Mouse (Mus musculus) heart, adult 2 months (tissue): ENCODE results near the gene Chst8. TPM values are rescaled to one million over a fixed set of nuclear protein-coding genes. Genes with fewer than 3 reads are reported as not detected.
A peak's percentile ranks its signal among the peaks of the same experiment; 100 is the strongest.

Experiments
- DNase-seq, 2 experiments: peaks; one replicate each; pipeline ENCODE4 v3.0.0; 2021
- H3K27ac ChIP-seq: fragments of 200-600 bp; 2 replicates; pipeline ENCODE4 v1.8.1; 2022
- H3K27me3 ChIP-seq: fragments of 200-500 bp; 2 replicates; pipeline ENCODE4 v1.6.1; 2012; ENCODE audit warnings: mild to moderate bottlenecking, low read length, inconsistent platforms, mixed read lengths; ENCODE audit not compliant: control insufficient read depth, insufficient read depth
- H3K36me3 ChIP-seq: fragments of 200-500 bp; 2 replicates; pipeline ENCODE4 v1.6.1; 2012; ENCODE audit warnings: low read length, inconsistent platforms; ENCODE audit not compliant: control insufficient read depth, insufficient read depth
- H3K4me1 ChIP-seq: fragments of 200-500 bp; 2 replicates; pipeline ENCODE4 v1.6.1; 2011; ENCODE audit warnings: low read length; ENCODE audit not compliant: control insufficient read depth, insufficient read depth
- H3K4me3 ChIP-seq: fragments of 200-600 bp; 2 replicates; pipeline ENCODE4 v1.8.1; 2022
- H3K79me2 ChIP-seq: fragments of 200-500 bp; replicated peaks from 2 replicates; pipeline ENCODE4 v1.6.1; 2012; ENCODE audit warnings: mild to moderate bottlenecking, inconsistent platforms, low read length, moderate library complexity, mixed read lengths; ENCODE audit not compliant: control insufficient read depth, insufficient read depth
- H3K9ac ChIP-seq: fragments of 200-500 bp; 2 replicates; pipeline ENCODE4 v1.6.1; 2012; ENCODE audit warnings: low read depth, mild to moderate bottlenecking, control low read depth, inconsistent platforms, low read length, mixed read lengths
- CTCF ChIP-seq: fragments of 200-600 bp; IDR thresholded peaks from 2 replicates; pipeline ENCODE4 v1.8.1; 2022; ENCODE audit warnings: antibody characterized with exemption, mild to moderate bottlenecking, moderate library complexity
- EP300 ChIP-seq: fragments of 200-500 bp; IDR thresholded peaks from 2 replicates; pipeline ENCODE4 v1.6.1; 2011; ENCODE audit warnings: low read depth, low read length, control low read depth; ENCODE audit not compliant: insufficient read depth
- POLR2A ChIP-seq: fragments of 200-500 bp; IDR thresholded peaks from 2 replicates; pipeline ENCODE4 v1.6.1; 2011; ENCODE audit warnings: mild to moderate bottlenecking, low read depth, low read length, control low read depth; ENCODE audit not compliant: insufficient read depth
- WGBS: fragments of 180-500 bp; shearing (Covaris S2); methylation state at CpG from one replicate; pipeline ENCODE4 v1.1.7; 2018; 5-methylcytosine and 5-hydroxymethylcytosine counted together
- intact Hi-C: fragments of 180-260 bp; cut with DNase I; formaldehyde crosslinking; loops from one replicate; pipeline ENCODE4 v1.15.1; 2025
- polyA plus RNA-seq: library from polyadenylated mRNA; depleted of rRNA; stranded (reverse); fragments of >200 nt; gene quantifications from 2 replicates; pipeline ENCODE4 v1.2.3, GENCODE M21; 2012
- total RNA-seq, 2 experiments: library from RNA; stranded (reverse); gene quantifications; 2 replicates each; pipeline ENCODE4 v1.2.3; 2021

The Chst8 gene
- total and polyA plus RNA-seq, 3 experiments = 0.39 to 0.41 TPM; not detected in 1

- Histone ChIP-seq H3K27me3 (no peaks in the 10 kb centered on the region), H3K36me3 (no peaks in the 10 kb centered on the region), H3K9ac (no peak overlapping the region), H3K79me2 (no peaks in the 10 kb centered on the region), H3K4me1 (no peaks in the 10 kb centered on the region), H3K27ac (no peak overlapping the region), H3K4me3 (no peak overlapping the region)
- no peak for TF ChIP-seq CTCF
- no peak for TF ChIP-seq POLR2A
- TF ChIP-seq EP300 = no peak
- intact Hi-C loops = no loop called here
- no peak for DNase-seq
- 11% methylated on average over 11 of the region's 11 CpGs for WGBS
Measured at GRCm38 (mm10) chr7:34798441-34799403, 13.8 kb downstream of the Chst8 start.

GRCm38 (mm10) chr7:34798039-34798438 lies 14.5 kb downstream of the Chst8 start:
- WGBS = 10% methylated on average over 12 of the region's 12 CpGs
- Histone ChIP-seq H3K9ac (no peak overlapping the region), H3K36me3 (no peaks in the 10 kb centered on the region), H3K4me3 (no peak overlapping the region), H3K27me3 (no peaks in the 10 kb centered on the region), H3K4me1 (no peaks in the 10 kb centered on the region), H3K79me2 (no peaks in the 10 kb centered on the region), H3K27ac (no peak overlapping the region)
- intact Hi-C loops = no loop called here
- no peak for DNase-seq
- TF ChIP-seq EP300 = no peak

GRCm38 (mm10) chr7:34790459-34790858 lies 22.1 kb downstream of the Chst8 start:
- intact Hi-C loops = no loop called here
- TF ChIP-seq CTCF (peak; percentile 20; the same call in 1 of the 2 replicates), EP300 (no peak)
- 74% methylated on average over 7 of the region's 7 CpGs for WGBS

GRCm38 (mm10) chr7:34787171-34787570 lies 25.3 kb downstream of the Chst8 start:
- Histone ChIP-seq H3K4me3 (no peak overlapping the region), H3K36me3 (no peaks in the 10 kb centered on the region), H3K79me2 (no peaks in the 10 kb centered on the region), H3K4me1 (no peaks in the 10 kb centered on the region), H3K27me3 (no peaks in the 10 kb centered on the region), H3K9ac (no peak overlapping the region), H3K27ac (no peak overlapping the region)
- DNase-seq = no peak
- no peak for TF ChIP-seq CTCF
- no peak for TF ChIP-seq EP300
- TF ChIP-seq POLR2A = no peak
- intact Hi-C loops = no loop called here

More at GRCm38 (mm10) chr7:34790459-34790858, 22.1 kb downstream of the Chst8 start:
- Histone ChIP-seq H3K4me1 (no peaks in the 10 kb centered on the region), H3K79me2 (no peaks in the 10 kb centered on the region), H3K27me3 (no peaks in the 10 kb centered on the region), H3K36me3 (no peaks in the 10 kb centered on the region), H3K9ac (no peak overlapping the region), H3K4me3 (no peak overlapping the region), H3K27ac (no peak overlapping the region)
- DNase-seq = no peak

GRCm38 (mm10) chr7:34785052-34785451 lies 27.5 kb downstream of the Chst8 start:
- WGBS = 33% methylated on average over 6 of the region's 6 CpGs
- no peak for TF ChIP-seq POLR2A
- no peak for TF ChIP-seq CTCF
- no peak for TF ChIP-seq EP300
- no peaks in the 10 kb centered on the region for H3K79me2 ChIP-seq
- H3K4me1 ChIP-seq = no peaks in the 10 kb centered on the region
- no peaks in the 10 kb centered on the region for H3K27me3 ChIP-seq
- no peak overlapping the region for H3K4me3 ChIP-seq
- DNase-seq = no peak
- intact Hi-C loops = no loop called here
- no peak overlapping the region for H3K27ac ChIP-seq
- no peaks in the 10 kb centered on the region for H3K36me3 ChIP-seq
- no peak overlapping the region for H3K9ac ChIP-seq

GRCm38 (mm10) chr7:34784469-34784868 lies 28.0 kb downstream of the Chst8 start:
- DNase-seq = no peak
- H3K27me3 ChIP-seq = no peaks in the 10 kb centered on the region
- H3K9ac ChIP-seq = no peak overlapping the region
- H3K27ac ChIP-seq = no peak overlapping the region
- no peaks in the 10 kb centered on the region for H3K79me2 ChIP-seq
- WGBS = 30% methylated on average over 9 of the region's 9 CpGs
- no peaks in the 10 kb centered on the region for H3K4me1 ChIP-seq
- TF ChIP-seq POLR2A = no peak
- no peak overlapping the region for H3K4me3 ChIP-seq
- no peaks in the 10 kb centered on the region for H3K36me3 ChIP-seq
- intact Hi-C loops = no loop called here
